Mouse (Mus musculus): Measurements from ENCODE around the gene Tuba8. TPM values are rescaled to one million over a fixed set of nuclear protein-coding genes. Genes with fewer than 3 reads are reported as not detected.

The Tuba8 gene
- 0.35 and 0.79 TPM in 2 replicates for polyA plus RNA-seq (2012; rRNA removed)

GRCm38 (mm10) chr6:121210149-121210925 is at the start of gene Tuba8:
Tuba8 (plus strand) TSS chr6:121210696.

GRCm38 (mm10) chr6:121183414-121184173 is 26.9 kb upstream of the Tuba8 start, which contains the start of gene Pex26:
Pex26 (plus strand) TSS chr6:121183667.

GRCm38 (mm10) chr6:121245127-121246036 is 34.9 kb downstream of the Tuba8 start, which contains the start of gene Usp18:
Usp18 (plus strand) TSS chr6:121245906.

Other genes with a start within 250 kb of the Tuba8 start
- gene Mical3, start 79.7 kb upstream of the Tuba8 start, polyA plus RNA-seq (2012; rRNA removed) = 70.8 and 73.6 TPM in 2 replicates
- gene Pex26, start 27.0 kb upstream of the Tuba8 start, polyA plus RNA-seq (2012; rRNA removed) = 27.4 and 30.7 TPM in 2 replicates
- 7.8 and 8.3 TPM in 2 replicates for gene Usp18, start 35.2 kb downstream of the Tuba8 start, polyA plus RNA-seq (2012; rRNA removed)
- 1.4 and 2.3 TPM in 2 replicates for gene Slc6a13, start 89.5 kb downstream of the Tuba8 start, polyA plus RNA-seq (2012; rRNA removed)
- gene Slc6a12, start 132.4 kb downstream of the Tuba8 start, polyA plus RNA-seq (2012; rRNA removed) = 0.40 and 2.4 TPM in 2 replicates